21 mouse cellular contexts compared by ENCODE assay signal in the genomic region with DNA sequence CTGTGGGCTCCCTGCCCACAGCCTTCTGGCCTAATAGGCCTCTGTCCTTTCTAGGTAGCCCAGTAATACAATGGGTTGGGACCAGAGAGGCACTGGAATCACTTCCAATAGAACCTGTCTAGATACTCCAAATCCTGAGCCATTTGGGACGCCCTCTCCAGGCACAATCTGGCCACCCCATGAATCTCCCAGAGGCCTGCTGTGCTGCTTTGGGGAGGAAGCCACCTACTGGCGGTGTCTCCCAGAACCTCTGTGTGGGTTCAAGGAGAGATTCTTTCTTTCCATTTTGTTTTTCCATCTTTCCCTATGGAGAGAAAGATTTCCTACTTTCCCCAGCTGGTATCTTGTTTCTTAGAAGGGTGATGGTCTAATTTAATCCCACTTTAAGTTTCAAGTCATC. TPM values are rescaled to one million over a fixed set of nuclear protein-coding genes. Genes with fewer than 3 reads are reported as not detected.
A peak's percentile ranks its signal among the peaks of the same experiment; 100 is the strongest.
DNase-seq lines count a peak whose midpoint lies in the region; ATAC-seq and TF ChIP-seq lines count a peak whose summit lies in the region.
"Had no signal": no experiment of that assay in that cellular context is flagged by ENCODE, and none has a peak within 500 bp of the region (broad histone marks: within the 10 kb centered on the region; RNA-seq: fewer than 3 reads in every experiment).

No protein-coding gene starts in this region.

- no peaks in the 10 kb centered on the region for H3K36me3 ChIP-seq in intestine, postnatal 0 days (ENCODE audit: control insufficient read depth, insufficient read depth)
- no peaks in the 10 kb centered on the region for H3K36me3 ChIP-seq in intestine, embryonic 15.5 days
- no peaks in the 10 kb centered on the region for H3K36me3 ChIP-seq in midbrain, postnatal 0 days (ENCODE audit: insufficient read depth, low read length)
- H3K36me3 ChIP-seq in midbrain, embryonic 15.5 days (replicated peaks): no peaks in the 10 kb centered on the region
- no peaks in the 10 kb centered on the region for H3K36me3 ChIP-seq in E14TG2a.4 (ENCODE audit: insufficient read depth, low read length)
- H3K36me3 ChIP-seq: embryonic facial prominence, embryonic 13.5 days; forebrain, embryonic 10.5 days; hindbrain, embryonic 13.5 days had no signal

- peak; percentile 26 for TF ChIP-seq CTCF in intestine, postnatal 0 days (IDR thresholded peaks at IDR 0.05; ENCODE audit: low read depth)
- 0 out of 2 replicates have a peak, but pooled peaks have one; percentile 1 for TF ChIP-seq CTCF in midbrain, postnatal 0 days (IDR thresholded peaks at IDR 0.05)
- no peak for TF ChIP-seq CTCF in E14TG2a.4 (conservative IDR thresholded peaks at IDR 0.05; ENCODE audit: low read length)

- no peak overlapping the region for H3K4me2 ChIP-seq in intestine, postnatal 0 days (replicated peaks; ENCODE audit: low read depth)
- no peak overlapping the region for H3K4me2 ChIP-seq in intestine, embryonic 15.5 days (replicated peaks)
- H3K4me2 ChIP-seq in midbrain, postnatal 0 days (ENCODE audit: low read depth, low read length, poor library complexity, severe bottlenecking): no peak overlapping the region
- no peak overlapping the region for H3K4me2 ChIP-seq in midbrain, embryonic 15.5 days
- H3K4me2 ChIP-seq: embryonic facial prominence, embryonic 13.5 days; hindbrain, embryonic 13.5 days; midbrain, embryonic 11.5 days had no signal

- H3K9ac ChIP-seq in intestine, postnatal 0 days (ENCODE audit: low read depth, low read length): no peak overlapping the region
- H3K9ac ChIP-seq in intestine, embryonic 15.5 days: no peak overlapping the region
- H3K9ac ChIP-seq in midbrain, postnatal 0 days (replicated peaks; ENCODE audit: low read length, poor library complexity, severe bottlenecking): no peak overlapping the region
- no peak overlapping the region for H3K9ac ChIP-seq in midbrain, embryonic 15.5 days
- H3K9ac ChIP-seq: embryonic facial prominence, embryonic 13.5 days; hindbrain, embryonic 13.5 days; liver, postnatal 0 days had no signal

- no peak overlapping the region for H3K27ac ChIP-seq in intestine, postnatal 0 days (ENCODE audit: low read depth, low read length)
- H3K27ac ChIP-seq in intestine, embryonic 15.5 days: no peak overlapping the region
- no peak overlapping the region for H3K27ac ChIP-seq in midbrain, postnatal 0 days (ENCODE audit: low read depth, low read length)
- H3K27ac ChIP-seq in midbrain, embryonic 15.5 days: no peak overlapping the region
- H3K27ac ChIP-seq: embryonic facial prominence, embryonic 13.5 days; hindbrain, embryonic 13.5 days had no signal

- no peak for ATAC-seq in intestine, postnatal 0 days
- ATAC-seq in intestine, embryonic 15.5 days: no peak
- no peak for ATAC-seq in midbrain, postnatal 0 days (ENCODE audit: low FRiP score)
- ATAC-seq in midbrain, embryonic 15.5 days (replicated peaks): no peak
- ATAC-seq: activated CD4-positive, CD25-positive, alpha-beta regulatory T cell, adult 4 months; forebrain, embryonic 16.5 days; liver, postnatal 0 days; Patski had no signal

- H3K9me3 ChIP-seq in intestine, postnatal 0 days (ENCODE audit: control insufficient read depth): no peaks in the 10 kb centered on the region
- H3K9me3 ChIP-seq in intestine, embryonic 15.5 days: no peaks in the 10 kb centered on the region
- no peaks in the 10 kb centered on the region for H3K9me3 ChIP-seq in midbrain, postnatal 0 days (ENCODE audit: low read length)
- no peaks in the 10 kb centered on the region for H3K9me3 ChIP-seq in midbrain, embryonic 15.5 days
- H3K9me3 ChIP-seq in E14TG2a.4 (ENCODE audit: low read length): no peaks in the 10 kb centered on the region
- H3K9me3 ChIP-seq: embryonic facial prominence, embryonic 13.5 days; forebrain, embryonic 10.5 days; hindbrain, embryonic 13.5 days had no signal

- DNase-seq in midbrain, postnatal 0 days (ENCODE audit: low spot score): no peak
- DNase-seq in R1 (ENCODE audit: low read depth, low spot score): peak; percentile 30
- DNase-seq in ovary, postnatal 10 days (ENCODE audit: low spot score): no peak
- DNase-seq in Muller cell, postnatal 12 days (ENCODE audit: inconsistent ontology term): no peak
- DNase-seq: adrenal gland, adult 2 months; layer of hippocampus, postnatal 36 days; right cerebral cortex, adult 18-20 months had no signal

- H3K27me3 ChIP-seq in intestine, postnatal 0 days (replicated peaks; ENCODE audit: control insufficient read depth, insufficient read depth, low read length): no peaks in the 10 kb centered on the region
- no peaks in the 10 kb centered on the region for H3K27me3 ChIP-seq in intestine, embryonic 15.5 days (replicated peaks)
- no peaks in the 10 kb centered on the region for H3K27me3 ChIP-seq in midbrain, postnatal 0 days (ENCODE audit: insufficient read depth, low read length)
- H3K27me3 ChIP-seq in midbrain, embryonic 15.5 days (replicated peaks): no peaks in the 10 kb centered on the region
- H3K27me3 ChIP-seq in E14TG2a.4 (ENCODE audit: insufficient read depth, low read length): no peaks in the 10 kb centered on the region
- H3K27me3 ChIP-seq: embryonic facial prominence, embryonic 13.5 days; hindbrain, embryonic 13.5 days had no signal

- 79% methylated on average over 2 of the region's 2 CpGs for WGBS in intestine, postnatal 0 days
- 83% methylated on average over 2 of the region's 2 CpGs for WGBS in intestine, embryonic 15.5 days
- WGBS in midbrain, postnatal 0 days: 72% methylated on average over 2 of the region's 2 CpGs
- WGBS in midbrain, embryonic 15.5 days: 56% methylated on average over 2 of the region's 2 CpGs

- H3K4me1 ChIP-seq in intestine, postnatal 0 days (replicated peaks; ENCODE audit: control insufficient read depth, insufficient read depth, low read length): no peaks in the 10 kb centered on the region
- H3K4me1 ChIP-seq in intestine, embryonic 15.5 days (replicated peaks): no peaks in the 10 kb centered on the region
- H3K4me1 ChIP-seq in midbrain, postnatal 0 days (ENCODE audit: insufficient read depth, low read length): no peaks in the 10 kb centered on the region
- no peaks in the 10 kb centered on the region for H3K4me1 ChIP-seq in midbrain, embryonic 15.5 days
- peaks cover 64% of the 10 kb centered on the region for H3K4me1 ChIP-seq in E14TG2a.4 (replicated peaks; ENCODE audit: low read depth, low read length)
- H3K4me1 ChIP-seq: embryonic facial prominence, embryonic 13.5 days; hindbrain, embryonic 13.5 days had no signal

- no peak overlapping the region for H3K4me3 ChIP-seq in intestine, postnatal 0 days (ENCODE audit: low read depth, low read length)
- no peak overlapping the region for H3K4me3 ChIP-seq in intestine, embryonic 15.5 days (replicated peaks)
- no peak overlapping the region for H3K4me3 ChIP-seq in midbrain, postnatal 0 days (ENCODE audit: low read depth, low read length)
- H3K4me3 ChIP-seq in midbrain, embryonic 15.5 days: no peak overlapping the region
- 0 out of 2 replicates have a peak overlapping the region, but pooled peaks have one; percentile 17 for H3K4me3 ChIP-seq in E14TG2a.4 (replicated peaks; ENCODE audit: low read length)
- H3K4me3 ChIP-seq: embryonic facial prominence, embryonic 13.5 days; forebrain, embryonic 10.5 days; hindbrain, embryonic 13.5 days had no signal

RNA-seq across cellular contexts. Expression of a gene that starts 44.4 kb away (rescaled TPM):
- 86.4 and 86.5 TPM in 2 replicates for polyA plus RNA-seq in intestine, postnatal 0 days (2015; fragmentation: Nextera tagmentation; extraction: Ambion mirVana)
- polyA plus RNA-seq in intestine, embryonic 15.5 days (2015; fragmentation: Nextera tagmentation; extraction: Ambion mirVana): 127 and 144 TPM in 2 replicates
- 10.1 and 23.1 TPM in 2 replicates for total RNA-seq in midbrain, postnatal 0 days (2014; rRNA removed)
- 22.9 and 23.4 TPM in 2 replicates for polyA plus RNA-seq in midbrain, postnatal 0 days (2015; fragmentation: Nextera tagmentation; extraction: Ambion mirVana)
- 32.0 and 34.0 TPM in 2 replicates for polyA plus RNA-seq in midbrain, embryonic 15.5 days (2015; fragmentation: Nextera tagmentation; extraction: Ambion mirVana)

RNA-seq across cellular contexts. Expression of a gene that starts 46.1 kb away (rescaled TPM):
- 0.58 and 0.76 TPM in 2 replicates for polyA plus RNA-seq in intestine, postnatal 0 days (2015; fragmentation: Nextera tagmentation; extraction: Ambion mirVana)
- polyA plus RNA-seq in intestine, embryonic 15.5 days (2015; fragmentation: Nextera tagmentation; extraction: Ambion mirVana): 1.6 and 1.9 TPM in 2 replicates
- 20.5 and 23.6 TPM in 2 replicates for total RNA-seq in midbrain, postnatal 0 days (2014; rRNA removed)
- polyA plus RNA-seq in midbrain, postnatal 0 days (2015; fragmentation: Nextera tagmentation; extraction: Ambion mirVana): 3.1 and 3.2 TPM in 2 replicates
- 4.6 and 4.7 TPM in 2 replicates for polyA plus RNA-seq in midbrain, embryonic 15.5 days (2015; fragmentation: Nextera tagmentation; extraction: Ambion mirVana)
- total RNA-seq: common myeloid progenitor, adult 5-6 weeks; megakaryocyte, adult 5-6 weeks had no signal
- polyA plus RNA-seq: activated CD4-positive, CD25-positive, alpha-beta regulatory T cell, adult 4 months; liver, postnatal 0 days; Patski had no signal
